Mouse (Mus musculus): ENCODE measurements around the gene Fev. TPM values are rescaled to one million over a fixed set of nuclear protein-coding genes. Genes with fewer than 3 reads are reported as not detected.

Fev gene
- total RNA-seq, 4 experiments from 2014 or later, result not detected

Small RNAs within 50 kb of the gene (microRNA-seq; reads per million reads assigned to microRNA genes)
- gene Mir375, result 597 to 771 reads per million in 2 experiments

Other genes with a start within 250 kb of the Fev start
- gene Ttll4, start 223.7 kb downstream of the Fev start, total RNA-seq (2022), result 10 to 100 TPM; 25.5 to 35.9 (median 31.1) TPM
- 1 to 10 TPM; 6.0 to 7.1 (median 7.0) TPM for gene Cyp27a1, start 171.8 kb downstream of the Fev start, total RNA-seq (2022)
- gene Prkag3, start 136.2 kb downstream of the Fev start, total RNA-seq (2022), result under 1 TPM in 3 of 4 experiments, not detected in 1; 0.16 to 0.36 (median 0.19) TPM
- 1 to 10 TPM; 1.0 to 1.7 (median 1.4) TPM for gene Wnt6, start 113.5 kb downstream of the Fev start, total RNA-seq (2022)
- gene Wnt10a, start 93.9 kb downstream of the Fev start, total RNA-seq (2022), result 1 to 10 TPM; 2.5 to 4.3 (median 3.3) TPM
- gene Cdk5r2, start 30.5 kb downstream of the Fev start, total RNA-seq (2022), result 100 to 1,000 TPM; 159 to 177 (median 168) TPM
- gene Cryba2, start 7.7 kb upstream of the Fev start, total RNA-seq (2022), result under 1 TPM in 2 of 4 experiments, not detected in 2; 0.74 to 0.82 TPM
- 1 to 10 TPM; 3.3 to 4.6 (median 3.6) TPM for gene Cfap65, start 50.2 kb upstream of the Fev start, total RNA-seq (2022)
- gene Ihh, start 66.3 kb upstream of the Fev start, total RNA-seq (2022), result under 1 TPM in 3 of 4 experiments, not detected in 1; 0.20 to 0.37 (median 0.32) TPM
- gene Nhej1, start 239.8 kb upstream of the Fev start, total RNA-seq (2022), result 1 to 10 TPM; 1.7 to 2.7 (median 2.1) TPM
- gene Slc23a3, start 248.5 kb upstream of the Fev start, total RNA-seq (2022), result under 1 TPM in 3 of 4 experiments, not detected in 1; 0.22 to 0.45 (median 0.35) TPM

All from layer of hippocampus, adult 8-10 months (tissue).